Mouse (Mus musculus) splenic B cell, adult 2 months (primary cell): ENCODE data around the gene Dync2li1.

Experiments used
- DNase-seq: peaks from one replicate; pipeline ENCODE4 v3.0.0-alpha.2; 2011; ENCODE audit warnings: low read depth, low spot score
- H3K27me3 ChIP-seq: 2 replicates; pipeline ENCODE4 v1.6.1; 2012; ENCODE audit warnings: mild to moderate bottlenecking, low read length, moderate library complexity, mixed read lengths; ENCODE audit not compliant: control insufficient read depth, poor library complexity, insufficient read depth, severe bottlenecking
- H3K36me3 ChIP-seq: 2 replicates; pipeline ENCODE4 v1.6.1; 2012; ENCODE audit warnings: mild to moderate bottlenecking, low read length, moderate library complexity, mixed read lengths; ENCODE audit not compliant: control insufficient read depth, poor library complexity, insufficient read depth, severe bottlenecking

Gene Dync2li1

GRCm38 (mm10) chr17:84621209-84621608, 5.1 kb upstream of the Dync2li1 start:
- H3K27me3 ChIP-seq, result no peaks in the 10 kb centered on the region

DNA sequence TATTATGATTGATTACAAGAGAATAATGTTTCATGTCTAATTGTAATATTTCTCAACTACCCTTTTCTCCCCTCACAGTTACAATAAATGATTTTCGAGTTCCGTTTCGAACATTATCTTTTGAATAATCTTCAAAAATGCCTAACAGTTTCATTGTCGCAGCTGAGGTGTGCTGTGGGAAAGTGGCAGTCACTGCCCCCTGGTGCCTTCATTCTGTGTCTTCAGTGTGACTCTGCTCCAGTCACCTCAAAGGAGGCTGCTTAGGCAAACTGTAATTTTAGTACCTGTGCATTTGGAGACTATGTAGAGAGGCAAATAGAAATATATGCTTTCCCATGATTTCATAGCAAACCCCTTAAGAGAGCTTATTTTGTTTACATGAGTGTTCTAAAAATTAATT, 4.3 kb upstream of the Dync2li1 start:
- DNase-seq, result no peak
- Histone ChIP-seq H3K36me3 (no peaks in the 10 kb centered on the region), H3K27me3 (no peaks in the 10 kb centered on the region)

More at GRCm38 (mm10) chr17:84621209-84621608, 5.1 kb upstream of the Dync2li1 start:
- no peak for DNase-seq
- H3K36me3 ChIP-seq, result no peaks in the 10 kb centered on the region

DNA sequence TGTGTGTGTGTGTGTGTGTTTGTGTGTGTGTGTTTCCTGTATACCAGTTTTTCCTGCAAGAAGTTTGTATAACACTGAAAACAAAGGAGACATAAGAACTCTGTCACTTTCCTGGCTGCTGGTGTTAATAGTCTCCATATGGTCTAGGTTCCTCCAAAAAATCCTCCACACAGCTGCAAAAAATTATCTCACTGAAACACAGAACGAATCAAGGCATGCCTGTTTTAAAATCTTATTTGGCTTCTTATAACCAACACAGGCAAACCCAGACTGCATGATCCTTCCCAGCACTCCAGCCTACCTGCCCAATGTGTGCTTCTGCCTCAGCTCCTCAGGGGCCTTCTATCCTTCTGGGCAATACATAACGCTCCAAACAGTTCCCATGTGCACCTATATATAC, 3.4 kb upstream of the Dync2li1 start:
- no peaks in the 10 kb centered on the region for H3K27me3 ChIP-seq
- no peak for DNase-seq

GRCm38 (mm10) chr17:84626857-84627305, 585 bp downstream of the Dync2li1 start:
- Histone ChIP-seq H3K36me3 (no peaks in the 10 kb centered on the region), H3K27me3 (no peaks in the 10 kb centered on the region)
- peak; percentile 27 for DNase-seq

More for the DNA sequence above, 3.4 kb upstream of the Dync2li1 start:
- H3K36me3 ChIP-seq, result no peaks in the 10 kb centered on the region

DNA sequence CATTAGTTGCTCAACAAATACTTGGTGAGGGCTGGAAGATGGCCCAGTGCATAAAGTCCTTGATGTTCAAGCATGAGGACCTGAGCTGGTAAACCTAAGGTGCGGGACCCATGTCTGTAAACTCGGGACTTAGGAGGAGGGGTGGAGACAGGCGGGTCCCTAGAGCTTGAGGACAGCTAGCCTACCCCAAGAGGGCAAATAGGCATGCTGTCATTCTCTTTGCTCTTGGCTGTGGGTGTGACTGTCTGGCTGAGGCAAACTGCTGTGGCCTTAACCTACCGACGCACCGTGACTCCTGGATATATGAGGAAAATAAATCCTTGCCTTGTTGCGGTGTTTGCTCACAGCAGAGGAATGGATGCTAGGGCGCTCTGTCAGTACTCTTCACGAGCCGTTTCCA, 1.4 kb downstream of the Dync2li1 start:
- Histone ChIP-seq H3K36me3 (no peaks in the 10 kb centered on the region), H3K27me3 (no peaks in the 10 kb centered on the region)
- DNase-seq, result no peak

GRCm38 (mm10) chr17:84628611-84629010, 2.3 kb downstream of the Dync2li1 start:
- Histone ChIP-seq H3K36me3 (no peaks in the 10 kb centered on the region), H3K27me3 (no peaks in the 10 kb centered on the region)
- no peak for DNase-seq

DNA sequence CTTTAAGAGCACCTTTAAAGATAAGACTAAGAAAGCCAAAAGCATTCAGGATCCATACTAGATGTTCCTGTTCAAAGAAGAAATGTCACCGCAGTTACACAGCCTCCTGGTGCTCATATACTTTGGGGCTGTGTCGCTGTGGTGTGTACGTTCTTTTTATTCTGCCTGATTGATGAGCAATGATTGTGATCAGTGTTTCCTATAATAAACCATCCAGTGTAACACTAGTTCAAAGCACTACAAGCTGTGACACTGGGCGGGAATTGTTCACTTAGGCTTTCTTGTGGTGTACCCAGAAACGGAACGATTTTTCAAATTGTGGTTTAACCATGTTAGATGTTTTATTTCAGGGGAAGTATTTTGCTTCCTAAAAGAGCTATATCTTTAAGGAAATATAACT, 5.5 kb downstream of the Dync2li1 start:
- no peaks in the 10 kb centered on the region for H3K36me3 ChIP-seq
- H3K27me3 ChIP-seq, result no peaks in the 10 kb centered on the region
- DNase-seq, result no peak

DNA sequence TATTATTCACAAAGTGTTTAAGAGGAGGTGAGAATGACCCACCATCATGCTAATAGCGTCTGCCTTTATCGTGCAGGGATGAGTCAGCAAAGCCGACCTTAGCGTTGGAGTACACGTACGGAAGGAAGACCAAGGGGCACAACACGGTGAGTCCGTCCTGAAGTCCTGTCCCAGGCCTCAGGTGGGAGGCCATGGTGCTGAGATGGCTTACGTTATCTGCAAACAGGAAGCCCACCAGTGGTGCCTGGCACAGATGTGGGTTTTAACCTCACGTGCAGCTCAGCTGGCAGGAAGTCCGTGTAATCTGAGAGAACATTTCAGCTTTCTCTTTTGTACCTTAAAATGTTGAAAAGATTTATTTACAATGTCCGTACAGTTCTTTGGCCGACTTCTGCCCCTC, 7.1 kb downstream of the Dync2li1 start:
- H3K36me3 ChIP-seq, result no peaks in the 10 kb centered on the region
- peak; percentile 71 for DNase-seq
- H3K27me3 ChIP-seq, result no peaks in the 10 kb centered on the region

GRCm38 (mm10) chr17:84636328-84636727, 10.0 kb downstream of the Dync2li1 start:
- DNase-seq, result no peak
- Histone ChIP-seq H3K27me3 (no peaks in the 10 kb centered on the region), H3K36me3 (no peaks in the 10 kb centered on the region)

- H3K36me3 ChIP-seq, result no peaks in the 10 kb centered on the region
- H3K27me3 ChIP-seq, result no peaks in the 10 kb centered on the region
- DNase-seq, result no peak
Observed at GRCm38 (mm10) chr17:84637971-84638370, 11.7 kb downstream of the Dync2li1 start.

- H3K27me3 ChIP-seq, result no peaks in the 10 kb centered on the region
- H3K36me3 ChIP-seq, result no peaks in the 10 kb centered on the region
- no peak for DNase-seq
Observed at GRCm38 (mm10) chr17:84639796-84640378, 13.6 kb downstream of the Dync2li1 start.

DNA sequence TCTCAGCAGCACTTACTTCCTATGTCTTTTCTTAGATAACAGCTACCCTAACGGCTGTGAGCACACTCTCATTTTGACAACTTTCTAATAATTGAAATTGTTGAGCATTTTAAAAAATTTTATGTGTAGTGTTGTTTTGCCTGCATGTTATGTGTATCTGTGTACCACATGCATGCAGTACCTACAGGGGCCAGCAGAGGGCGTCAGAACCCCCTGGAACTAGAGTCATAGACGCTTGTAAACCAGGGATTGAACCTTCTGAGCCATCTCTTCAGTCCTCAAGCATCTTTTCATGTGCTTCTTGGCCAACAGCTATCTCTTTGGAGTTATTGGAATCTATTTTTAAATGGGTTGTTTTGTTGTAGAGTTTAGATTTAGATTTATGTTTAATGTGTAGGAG, 15.6 kb downstream of the Dync2li1 start:
- peak; percentile 43 for DNase-seq
- Histone ChIP-seq H3K27me3 (no peaks in the 10 kb centered on the region), H3K36me3 (no peaks in the 10 kb centered on the region)

- Histone ChIP-seq H3K36me3 (no peaks in the 10 kb centered on the region), H3K27me3 (no peaks in the 10 kb centered on the region)
- DNase-seq, result no peak
Observed at GRCm38 (mm10) chr17:84642324-84642723, 16.0 kb downstream of the Dync2li1 start.

- DNase-seq, result no peak
- H3K27me3 ChIP-seq, result no peaks in the 10 kb centered on the region
- H3K36me3 ChIP-seq, result no peaks in the 10 kb centered on the region
Observed at GRCm38 (mm10) chr17:84644292-84645050, 18.2 kb downstream of the Dync2li1 start.

- Histone ChIP-seq H3K36me3 (no peaks in the 10 kb centered on the region), H3K27me3 (no peaks in the 10 kb centered on the region)
- DNase-seq, result no peak
Observed at GRCm38 (mm10) chr17:84645119-84645518, 18.8 kb downstream of the Dync2li1 start.
